Mouse (Mus musculus) bone marrow macrophage, adult 2 months (primary cell): ENCODE measurements around the gene Cep19.

ENCODE experiments used
- CTCF ChIP-seq: IDR thresholded peaks from 2 replicates; pipeline ENCODE4 v1.5.1; 2012; ENCODE audit warnings: low read depth, mild to moderate bottlenecking, low read length, moderate library complexity
- POLR2A ChIP-seq: IDR thresholded peaks from 2 replicates; pipeline ENCODE4 v1.6.1; 2012; ENCODE audit warnings: mild to moderate bottlenecking, low read depth, low read length, borderline replicate concordance

GRCm38 (mm10) chr16:32154437-32154836, 54.8 kb downstream of the Cep19 start:
- TF ChIP-seq POLR2A (no peak), CTCF (no peak)
